Mouse (Mus musculus) hindbrain, postnatal 0 days (tissue): ENCODE measurements around the gene Myb. TPM values are rescaled to one million over a fixed set of nuclear protein-coding genes. Genes with fewer than 3 reads are reported as not detected.

ENCODE experiments used
- ATAC-seq: fragments of 200-750 bp; cut with Nextera tagmentation; 2 replicates; pipeline ENCODE4 v1.8.0; 2017; ENCODE audit warnings: mild to moderate bottlenecking, moderate TSS enrichment, moderate library complexity
- DNase-seq: peaks from one replicate; pipeline ENCODE4 v3.0.0-alpha.2; 2015; ENCODE audit warnings: low spot score
- H3K27ac ChIP-seq: fragments of 300-500 bp; sonication (generic); 2 replicates; pipeline ENCODE4 v1.5.1; 2014; ENCODE audit warnings: mild to moderate bottlenecking
- H3K27me3 ChIP-seq: fragments of 300-500 bp; sonication (generic); 2 replicates; pipeline ENCODE4 v1.6.1; 2014; ENCODE audit warnings: low read length, mixed read lengths; ENCODE audit not compliant: insufficient read depth
- H3K36me3 ChIP-seq: fragments of 300-500 bp; sonication (generic); 2 replicates; pipeline ENCODE4 v1.6.1; 2014; ENCODE audit warnings: low read length, mixed read lengths; ENCODE audit not compliant: insufficient read depth
- H3K4me1 ChIP-seq: fragments of 300-500 bp; sonication (generic); 2 replicates; pipeline ENCODE4 v1.6.1; 2014; ENCODE audit warnings: antibody characterized with exemption, low read length, mixed read lengths; ENCODE audit not compliant: insufficient read depth
- H3K4me2 ChIP-seq: fragments of 300-500 bp; sonication (generic); 2 replicates; pipeline ENCODE4 v1.6.1; 2014; ENCODE audit warnings: low read depth, mild to moderate bottlenecking, low read length, moderate library complexity, mixed read lengths
- H3K4me3 ChIP-seq: fragments of 300-500 bp; sonication (generic); 2 replicates; pipeline ENCODE4 v1.5.1; 2014; ENCODE audit warnings: low read length
- H3K9ac ChIP-seq: fragments of 300-500 bp; sonication (generic); replicated peaks from 2 replicates; pipeline ENCODE4 v1.6.1; 2014; ENCODE audit warnings: mild to moderate bottlenecking, low read length, moderate library complexity, mixed read lengths
- H3K9me3 ChIP-seq: fragments of 300-500 bp; sonication (generic); 2 replicates; pipeline ENCODE4 v1.6.1; 2016; ENCODE audit warnings: low read length, mixed read lengths
- CTCF ChIP-seq: IDR thresholded peaks from 2 replicates; pipeline ENCODE4 v1.5.1; 2016; ENCODE audit warnings: antibody characterized with exemption, control low read depth, low read depth
- WGBS: fragments of 180-500 bp; shearing (Covaris S2); extraction: QIAGEN DNeasy Blood & Tissue Kit; methylation state at CpG from one replicate; pipeline ENCODE4 v1.1.7; 2014; 5-methylcytosine and 5-hydroxymethylcytosine counted together
- polyA plus RNA-seq: library from polyadenylated mRNA; unstranded; fragments of >200 nt; fragmentation: Nextera tagmentation; extraction: Ambion mirVana; gene quantifications from 2 replicates; pipeline ENCODE4 v1.2.1, GENCODE M21; 2015
- total RNA-seq: library from RNA; depleted of rRNA; stranded (reverse); fragments of >200 nt; gene quantifications from 2 replicates; pipeline ENCODE4 v1.2.3, GENCODE M21; 2014; rRNA removed

Gene Myb
- total and polyA plus RNA-seq, 2 experiments from 2014 or later = 2.0 to 3.3 TPM

- no peak for TF ChIP-seq CTCF
- Histone ChIP-seq H3K4me3 (no peak overlapping the region), H3K4me2 (no peak overlapping the region), H3K27me3 (no peaks in the 10 kb centered on the region), H3K36me3 (peaks cover 8% of the 10 kb centered on the region; the same call in 1 of the 2 replicates), H3K4me1 (no peaks in the 10 kb centered on the region), H3K27ac (no peak overlapping the region), H3K9ac (no peak overlapping the region), H3K9me3 (no peaks in the 10 kb centered on the region)
- DNase-seq (no peak), ATAC-seq (no peak)
- WGBS = 88% methylated on average over 1 of the region's 1 CpGs
Observed at GRCm38 (mm10) chr10:21076137-21076536, 84.6 kb downstream of the Myb start.

Other genes with a start within 250 kb of the Myb start
- gene Ahi1, start 208.4 kb downstream of the Myb start, total RNA-seq = 210 and 218 TPM in 2 replicates
- 138 and 143 TPM in 2 replicates for gene Ahi1, start 208.4 kb downstream of the Myb start, polyA plus RNA-seq
- gene Hbs1l, start 135.0 kb upstream of the Myb start, total RNA-seq = 61.3 and 62.2 TPM in 2 replicates
- gene Hbs1l, start 135.0 kb upstream of the Myb start, polyA plus RNA-seq = 78.3 and 78.9 TPM in 2 replicates
- not detected in 2 replicates for gene Aldh8a1, start 216.3 kb upstream of the Myb start, total RNA-seq
- gene Aldh8a1, start 216.3 kb upstream of the Myb start, polyA plus RNA-seq = not detected in 2 replicates